Mouse (Mus musculus) erythroblast, embryonic 14.5 days (primary cell): ENCODE measurements around the gene Cited2.

Source experiments
- GATA1 ChIP-seq: IDR thresholded peaks from 2 replicates; pipeline ENCODE4 v1.6.1; 2012; ENCODE audit warnings: low read length, inconsistent platforms, mixed read lengths
- TAL1 ChIP-seq: IDR thresholded peaks from 3 replicates; pipeline ENCODE4 v1.6.1; 2012; ENCODE audit warnings: low read length, inconsistent platforms, mixed read lengths

DNA sequence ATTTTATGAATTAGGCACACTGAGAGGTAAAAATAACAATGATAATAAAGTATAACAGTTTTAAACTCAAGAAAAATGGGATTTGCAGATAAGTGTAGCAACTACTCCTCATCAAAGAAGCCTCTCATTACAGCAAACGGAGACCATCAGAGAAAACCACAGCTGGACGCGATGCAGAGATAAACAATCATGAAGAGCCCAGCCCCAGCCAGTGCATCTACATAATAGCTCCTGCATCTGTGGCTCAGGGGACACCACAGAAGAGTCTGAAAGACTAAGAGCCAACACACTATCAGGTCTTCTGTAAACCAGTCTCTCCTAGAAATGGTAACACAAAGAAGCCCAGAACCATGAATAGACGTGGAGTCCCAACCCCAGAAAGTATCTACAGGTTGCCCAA lies 45.7 kb upstream of the Cited2 start:
- TF ChIP-seq GATA1: no peak
- no peak for TF ChIP-seq TAL1
